Mouse (Mus musculus): ENCODE measurements around the gene Sdha.

DNA sequence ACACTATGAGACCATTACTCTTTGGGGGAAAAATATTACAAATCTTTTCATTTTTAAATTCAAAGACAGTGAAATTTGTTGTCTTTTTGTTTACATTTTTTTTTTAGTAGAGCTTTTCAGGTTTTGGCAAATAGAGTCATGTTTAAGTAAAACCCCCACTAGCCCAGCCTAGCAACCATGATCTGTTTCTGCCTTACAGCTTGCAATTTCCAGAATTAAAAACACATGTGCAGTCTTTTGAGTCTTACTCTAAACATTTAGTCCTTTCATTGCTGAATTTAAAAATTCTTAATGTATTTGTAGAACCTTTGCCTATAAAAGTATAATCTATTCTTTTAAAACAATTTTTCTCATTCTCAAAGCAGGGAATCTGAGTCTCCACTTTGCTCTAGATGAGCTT is 20.8 kb downstream of the Sdha start:
- TF ChIP-seq CTCF (conservative IDR thresholded peaks at IDR 0.05 in 1 of 2, IDR thresholded peaks at IDR 0.05 in 1 of 2; ENCODE audit: low read depth in 2 of 2, low read length in 2 of 2), result no peak
- no peak for TF ChIP-seq RAD21 (IDR thresholded peaks at IDR 0.05; ENCODE audit: low read depth, low read length)

Data from CH12.LX (cell line).